Comparison of ENCODE assay signal across 8 mouse cellular contexts in genomic region chrX:20616861-20617175, GRCm38 (mm10). TPM values are rescaled to one million over a fixed set of nuclear protein-coding genes. Genes with fewer than 3 reads are reported as not detected.
DNase-seq lines count a peak whose midpoint lies in the region; ATAC-seq and TF ChIP-seq lines count a peak whose summit lies in the region.

No protein-coding gene starts in this region.

- no peak for TF ChIP-seq POLR2A in ES-Bruce4 (IDR thresholded peaks at IDR 0.05; ENCODE audit: insufficient read depth, low read length)
- TF ChIP-seq POLR2A in embryonic fibroblast, embryonic 13.5 days (IDR thresholded peaks at IDR 0.05; ENCODE audit: low read depth, low read length), result no peak

- no peak for TF ChIP-seq CTCF in ES-Bruce4 (IDR thresholded peaks at IDR 0.05; ENCODE audit: low read depth, low read length)
- no peak for TF ChIP-seq CTCF in embryonic fibroblast, embryonic 13.5 days (IDR thresholded peaks at IDR 0.05; ENCODE audit: borderline replicate concordance, insufficient read depth, low read length)

- peaks cover 17% of the 10 kb centered on the region for H3K4me1 ChIP-seq in heart, embryonic 13.5 days
- H3K4me1 ChIP-seq in ES-Bruce4 (ENCODE audit: control insufficient read depth, insufficient read depth, low read length), result no peaks in the 10 kb centered on the region
- H3K4me1 ChIP-seq in embryonic fibroblast, embryonic 13.5 days (ENCODE audit: control insufficient read depth, insufficient read depth, low read length), result no peaks in the 10 kb centered on the region
- 0 out of 2 replicates have a peak, but pooled peaks cover 3% of the 10 kb centered on the region for H3K4me1 ChIP-seq in limb, embryonic 11.5 days (ENCODE audit: control insufficient read depth, insufficient read depth, low read length)
- peaks cover 8% of the 10 kb centered on the region for H3K4me1 ChIP-seq in neural tube, embryonic 12.5 days

- peak overlapping the region; percentile 76 for H3K4me3 ChIP-seq in heart, embryonic 13.5 days
- H3K4me3 ChIP-seq in ES-Bruce4 (ENCODE audit: low read depth, low read length), result peak overlapping the region; percentile 92
- peak overlapping the region; percentile 87 for H3K4me3 ChIP-seq in embryonic fibroblast, embryonic 13.5 days (ENCODE audit: insufficient read depth, low read length)
- peak overlapping the region; percentile 53 for H3K4me3 ChIP-seq in limb, embryonic 11.5 days (ENCODE audit: low read depth, low read length)
- peak overlapping the region; percentile 57 for H3K4me3 ChIP-seq in neural tube, embryonic 12.5 days

- DNase-seq in heart, postnatal 10 days, result no peak
- no peak for DNase-seq in limb, embryonic 11.5 days (ENCODE audit: low spot score)
- DNase-seq in MN1 (ENCODE audit: low spot score), result no peak
- no peak for DNase-seq in ovary, postnatal 14 days (ENCODE audit: low spot score)

- H3K4me2 ChIP-seq in heart, embryonic 13.5 days, result peak overlapping the region; percentile 70
- H3K4me2 ChIP-seq in limb, embryonic 11.5 days (ENCODE audit: low read depth, severe bottlenecking), result peak overlapping the region; percentile 42; the same call in 1 of the 2 replicates
- H3K4me2 ChIP-seq in neural tube, embryonic 12.5 days (replicated peaks), result peak overlapping the region; percentile 54

- no peak for ATAC-seq in heart, embryonic 13.5 days (ENCODE audit: extremely low read depth, insufficient number of reproducible peaks, low FRiP score, low TSS enrichment)
- ATAC-seq in limb, embryonic 11.5 days (ENCODE audit: insufficient number of reproducible peaks, low FRiP score, low TSS enrichment, low read depth), result no peak; the same call in 1 of the 2 replicates
- no peak; the same call in 1 of the 2 replicates for ATAC-seq in neural tube, embryonic 12.5 days (ENCODE audit: low FRiP score, low read depth)

- H3K27ac ChIP-seq in heart, embryonic 13.5 days (replicated peaks), result peak overlapping the region; percentile 94
- no peak overlapping the region for H3K27ac ChIP-seq in ES-Bruce4 (ENCODE audit: insufficient read depth, low read length)
- H3K27ac ChIP-seq in embryonic fibroblast, embryonic 13.5 days (ENCODE audit: insufficient read depth, low read length), result peak overlapping the region; percentile 97
- peak overlapping the region; percentile 58; the same call in 1 of the 2 replicates for H3K27ac ChIP-seq in limb, embryonic 11.5 days (replicated peaks; ENCODE audit: low read depth, low read length)
- peak overlapping the region; percentile 50; the same call in 1 of the 2 replicates for H3K27ac ChIP-seq in neural tube, embryonic 12.5 days

- H3K36me3 ChIP-seq in heart, embryonic 13.5 days, result peaks cover 35% of the 10 kb centered on the region
- peaks cover 9% of the 10 kb centered on the region for H3K36me3 ChIP-seq in ES-Bruce4 (ENCODE audit: control insufficient read depth, insufficient read depth, low read length, poor library complexity, severe bottlenecking)
- no peaks in the 10 kb centered on the region for H3K36me3 ChIP-seq in limb, embryonic 11.5 days (ENCODE audit: control insufficient read depth, insufficient read depth, low read length)
- H3K36me3 ChIP-seq in neural tube, embryonic 12.5 days, result no peaks in the 10 kb centered on the region; the same call in 1 of the 2 replicates

- intact Hi-C loops in heart, postnatal 10 days (cut with DNase I), result no loop called here

- H3K9ac ChIP-seq in heart, embryonic 13.5 days, result peak overlapping the region; percentile 82
- H3K9ac ChIP-seq in ES-Bruce4 (ENCODE audit: low read depth, poor library complexity, severe bottlenecking), result peak overlapping the region; percentile 99
- peak overlapping the region; percentile 17 for H3K9ac ChIP-seq in limb, embryonic 11.5 days (ENCODE audit: low read length)
- H3K9ac ChIP-seq in neural tube, embryonic 12.5 days, result peak overlapping the region; percentile 48

- no peaks in the 10 kb centered on the region for H3K27me3 ChIP-seq in heart, embryonic 13.5 days (replicated peaks)
- no peaks in the 10 kb centered on the region for H3K27me3 ChIP-seq in ES-Bruce4 (ENCODE audit: control insufficient read depth, insufficient read depth, low read length, poor library complexity, severe bottlenecking)
- no peaks in the 10 kb centered on the region for H3K27me3 ChIP-seq in limb, embryonic 11.5 days (ENCODE audit: control insufficient read depth, insufficient read depth, low read length)
- no peaks in the 10 kb centered on the region for H3K27me3 ChIP-seq in neural tube, embryonic 12.5 days (replicated peaks)

- 6% methylated on average over 17 of the region's 17 CpGs for WGBS in heart, embryonic 13.5 days
- 13% methylated on average over 17 of the region's 17 CpGs for WGBS in limb, embryonic 11.5 days
- WGBS in neural tube, embryonic 12.5 days, result 25% methylated on average over 17 of the region's 17 CpGs

- no peaks in the 10 kb centered on the region for H3K9me3 ChIP-seq in heart, embryonic 13.5 days
- H3K9me3 ChIP-seq in ES-Bruce4 (replicated peaks; ENCODE audit: control insufficient read depth, insufficient read depth, low read length, poor library complexity, severe bottlenecking), result no peaks in the 10 kb centered on the region
- no peaks in the 10 kb centered on the region for H3K9me3 ChIP-seq in limb, embryonic 11.5 days (ENCODE audit: control insufficient read depth, low read length)
- no peaks in the 10 kb centered on the region for H3K9me3 ChIP-seq in neural tube, embryonic 12.5 days

- TF ChIP-seq EP300 in ES-Bruce4 (IDR thresholded peaks at IDR 0.05; ENCODE audit: insufficient read depth, low read depth, low read length), result no peak

RNA-seq across cellular contexts. Expression of gene Rbm10, which starts 0.5 kb away (rescaled TPM):
- 41.4 and 41.8 TPM in 2 replicates for polyA plus RNA-seq in heart, embryonic 13.5 days (2015; fragmentation: Nextera tagmentation; extraction: Ambion mirVana)
- 10 to 100 TPM; 24.1 to 29.5 TPM for total RNA-seq in heart, postnatal 10 days (2021)
- polyA plus RNA-seq in ES-Bruce4 (2011; ENCODE audit: insufficient read depth, insufficient read length, low read depth, missing spikeins), result 40.5 and 41.4 TPM in 2 replicates
- polyA plus RNA-seq in embryonic fibroblast, embryonic 13.5 days (2011; ENCODE audit: insufficient read length, low read depth, missing spikeins), result 25.6 and 28.7 TPM in 2 replicates
- polyA plus RNA-seq in limb, embryonic 11.5 days (2014; fragmentation: Nextera tagmentation; extraction: Ambion mirVana), result 80.1 and 82.6 TPM in 2 replicates
- polyA plus RNA-seq in neural tube, embryonic 12.5 days (2016; fragmentation: Nextera tagmentation; extraction: Ambion mirVana), result 72.1 and 75.2 TPM in 2 replicates

RNA-seq across cellular contexts. Expression of gene Ndufb11, which starts 0.6 kb away (rescaled TPM):
- polyA plus RNA-seq in heart, embryonic 13.5 days (2015; fragmentation: Nextera tagmentation; extraction: Ambion mirVana), result 332 and 376 TPM in 2 replicates
- total RNA-seq in heart, postnatal 10 days (2021), result 100 to 1,000 TPM; 586 to 630 TPM
- 110 and 121 TPM in 2 replicates for polyA plus RNA-seq in ES-Bruce4 (2011; ENCODE audit: insufficient read depth, insufficient read length, low read depth, missing spikeins)
- 116 and 126 TPM in 2 replicates for polyA plus RNA-seq in embryonic fibroblast, embryonic 13.5 days (2011; ENCODE audit: insufficient read length, low read depth, missing spikeins)
- 189 and 200 TPM in 2 replicates for polyA plus RNA-seq in limb, embryonic 11.5 days (2014; fragmentation: Nextera tagmentation; extraction: Ambion mirVana)
- polyA plus RNA-seq in neural tube, embryonic 12.5 days (2016; fragmentation: Nextera tagmentation; extraction: Ambion mirVana), result 207 and 224 TPM in 2 replicates

RNA-seq across cellular contexts. Expression of gene Uba1, which starts 41.3 kb away (rescaled TPM):
- polyA plus RNA-seq in heart, embryonic 13.5 days (2015; fragmentation: Nextera tagmentation; extraction: Ambion mirVana), result 165 TPM in 2 replicates
- total RNA-seq in heart, postnatal 10 days (2021), result 100 to 1,000 TPM; 260 to 271 TPM
- polyA plus RNA-seq in ES-Bruce4 (2011; ENCODE audit: insufficient read depth, insufficient read length, low read depth, missing spikeins), result 387 and 391 TPM in 2 replicates
- 312 and 384 TPM in 2 replicates for polyA plus RNA-seq in embryonic fibroblast, embryonic 13.5 days (2011; ENCODE audit: insufficient read length, low read depth, missing spikeins)
- polyA plus RNA-seq in limb, embryonic 11.5 days (2014; fragmentation: Nextera tagmentation; extraction: Ambion mirVana), result 206 and 218 TPM in 2 replicates
- polyA plus RNA-seq in neural tube, embryonic 12.5 days (2016; fragmentation: Nextera tagmentation; extraction: Ambion mirVana), result 380 and 406 TPM in 2 replicates

Comparison
In these comparisons a context has a peak if more than half of its experiments do, and no peak if none do; other contexts are left out.
1. H3K9ac ChIP-seq: peak in every context shown above with its lines; median percentile 99 in ES-Bruce4; 82 in heart, embryonic 13.5 days; 48 in neural tube, embryonic 12.5 days; 17 in limb, embryonic 11.5 days.